Mouse (Mus musculus) midbrain, embryonic 11.5 days (tissue): ENCODE measurements around the gene Gpc3. TPM values are rescaled to one million over a fixed set of nuclear protein-coding genes. Genes with fewer than 3 reads are reported as not detected.

Experiments
- ATAC-seq: fragments of 200-750 bp; cut with Nextera tagmentation; 2 replicates; pipeline ENCODE4 v1.8.0; 2017; ENCODE audit warnings: moderate TSS enrichment, moderate library complexity; ENCODE audit not compliant: low FRiP score
- DNase-seq: peaks from one replicate; pipeline ENCODE4 v3.0.0; 2015; ENCODE audit warnings: low spot score; ENCODE audit errors: missing footprints
- H3K27ac ChIP-seq: fragments of 300-500 bp; sonication (generic); 2 replicates; pipeline ENCODE4 v1.5.1; 2014; ENCODE audit warnings: low read depth, low read length
- H3K27me3 ChIP-seq: fragments of 300-500 bp; sonication (generic); 2 replicates; pipeline ENCODE4 v1.6.1; 2014; ENCODE audit warnings: mild to moderate bottlenecking, low read length, moderate library complexity, mixed read lengths; ENCODE audit not compliant: control insufficient read depth, insufficient read depth
- H3K36me3 ChIP-seq: fragments of 300-500 bp; sonication (generic); 2 replicates; pipeline ENCODE4 v1.6.1; 2014; ENCODE audit warnings: mild to moderate bottlenecking, low read length, moderate library complexity, mixed read lengths; ENCODE audit not compliant: control insufficient read depth, insufficient read depth
- H3K4me1 ChIP-seq: fragments of 300-500 bp; sonication (generic); 2 replicates; pipeline ENCODE4 v1.6.1; 2014; ENCODE audit warnings: low read length; ENCODE audit not compliant: control insufficient read depth, insufficient read depth
- H3K4me2 ChIP-seq: fragments of 300-500 bp; sonication (generic); 2 replicates; pipeline ENCODE4 v1.6.1; 2014; ENCODE audit warnings: mild to moderate bottlenecking, moderate library complexity
- H3K4me3 ChIP-seq: fragments of 300-500 bp; sonication (generic); 2 replicates; pipeline ENCODE4 v1.5.1; 2014; ENCODE audit warnings: low read depth, low read length
- H3K9ac ChIP-seq: fragments of 300-500 bp; sonication (generic); 2 replicates; pipeline ENCODE4 v1.6.1; 2014; ENCODE audit warnings: low read length
- H3K9me3 ChIP-seq: fragments of 300-500 bp; sonication (generic); 2 replicates; pipeline ENCODE4 v1.6.1; 2016; ENCODE audit warnings: low read length; ENCODE audit not compliant: control insufficient read depth
- WGBS: fragments of 180-500 bp; shearing (Covaris S2); extraction: QIAGEN DNeasy Blood & Tissue Kit; methylation state at CpG from one replicate; pipeline ENCODE4 v1.1.7; 2014; 5-methylcytosine and 5-hydroxymethylcytosine counted together
- polyA plus RNA-seq: library from polyadenylated mRNA; unstranded; fragments of >200 nt; fragmentation: Nextera tagmentation; extraction: Ambion mirVana; gene quantifications from 2 replicates; pipeline ENCODE4 v1.2.1, GENCODE M21; 2014

Gene Gpc3
- polyA plus RNA-seq, 1 experiment from 2014 or later, result 225 TPM

- Histone ChIP-seq H3K4me1 (no peaks in the 10 kb centered on the region), H3K4me2 (no peak overlapping the region), H3K9me3 (no peaks in the 10 kb centered on the region), H3K27ac (no peak overlapping the region), H3K36me3 (no peaks in the 10 kb centered on the region), H3K9ac (no peak overlapping the region), H3K27me3 (no peaks in the 10 kb centered on the region), H3K4me3 (no peak overlapping the region)
- 61% methylated on average over 3 of the region's 3 CpGs for WGBS
- DNase-seq (no peak), ATAC-seq (no peak)
Measured at GRCm38 (mm10) chrX:52375129-52375528, 238.6 kb downstream of the Gpc3 start.

DNA sequence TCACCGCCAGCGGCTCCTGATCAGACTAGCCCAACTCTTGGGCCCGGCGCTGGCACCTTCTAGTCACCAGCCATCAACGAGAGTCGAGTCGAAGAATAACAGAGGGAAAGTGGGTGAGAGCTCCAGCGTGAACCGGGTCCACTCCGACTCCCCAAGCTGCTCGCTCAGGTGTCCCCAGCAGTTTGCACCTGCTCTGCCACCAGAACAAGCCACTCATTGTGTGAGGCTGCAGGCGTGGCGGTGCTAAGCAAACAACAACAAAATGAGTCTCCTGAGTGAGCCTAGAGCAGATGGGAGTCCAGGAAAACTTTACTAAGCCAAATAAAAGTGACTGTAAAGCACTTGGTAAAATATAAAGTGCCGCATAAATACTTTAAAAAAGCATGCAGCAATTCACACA, 239.5 kb downstream of the Gpc3 start:
- Histone ChIP-seq H3K9ac (no peak overlapping the region), H3K27me3 (no peaks in the 10 kb centered on the region), H3K4me1 (peaks cover 2% of the 10 kb centered on the region; the same call in 1 of the 2 replicates), H3K4me3 (no peak overlapping the region), H3K36me3 (no peaks in the 10 kb centered on the region), H3K9me3 (no peaks in the 10 kb centered on the region), H3K4me2 (no peak overlapping the region), H3K27ac (no peak overlapping the region)
- 88% methylated on average over 14 of the region's 14 CpGs for WGBS
- ATAC-seq (no peak), DNase-seq (no peak)

- no peaks in the 10 kb centered on the region for H3K36me3 ChIP-seq
- WGBS, result 79% methylated on average over 5 of the region's 5 CpGs
- H3K9ac ChIP-seq, result no peak overlapping the region
- peaks cover 2% of the 10 kb centered on the region; the same call in 1 of the 2 replicates for H3K4me1 ChIP-seq
- no peaks in the 10 kb centered on the region for H3K9me3 ChIP-seq
- no peak overlapping the region for H3K4me3 ChIP-seq
- ATAC-seq (no peak), DNase-seq (no peak)
- no peaks in the 10 kb centered on the region for H3K27me3 ChIP-seq
- no peak overlapping the region for H3K4me2 ChIP-seq
- H3K27ac ChIP-seq, result no peak overlapping the region
Measured at GRCm38 (mm10) chrX:52372436-52372835, 241.3 kb downstream of the Gpc3 start.

DNA sequence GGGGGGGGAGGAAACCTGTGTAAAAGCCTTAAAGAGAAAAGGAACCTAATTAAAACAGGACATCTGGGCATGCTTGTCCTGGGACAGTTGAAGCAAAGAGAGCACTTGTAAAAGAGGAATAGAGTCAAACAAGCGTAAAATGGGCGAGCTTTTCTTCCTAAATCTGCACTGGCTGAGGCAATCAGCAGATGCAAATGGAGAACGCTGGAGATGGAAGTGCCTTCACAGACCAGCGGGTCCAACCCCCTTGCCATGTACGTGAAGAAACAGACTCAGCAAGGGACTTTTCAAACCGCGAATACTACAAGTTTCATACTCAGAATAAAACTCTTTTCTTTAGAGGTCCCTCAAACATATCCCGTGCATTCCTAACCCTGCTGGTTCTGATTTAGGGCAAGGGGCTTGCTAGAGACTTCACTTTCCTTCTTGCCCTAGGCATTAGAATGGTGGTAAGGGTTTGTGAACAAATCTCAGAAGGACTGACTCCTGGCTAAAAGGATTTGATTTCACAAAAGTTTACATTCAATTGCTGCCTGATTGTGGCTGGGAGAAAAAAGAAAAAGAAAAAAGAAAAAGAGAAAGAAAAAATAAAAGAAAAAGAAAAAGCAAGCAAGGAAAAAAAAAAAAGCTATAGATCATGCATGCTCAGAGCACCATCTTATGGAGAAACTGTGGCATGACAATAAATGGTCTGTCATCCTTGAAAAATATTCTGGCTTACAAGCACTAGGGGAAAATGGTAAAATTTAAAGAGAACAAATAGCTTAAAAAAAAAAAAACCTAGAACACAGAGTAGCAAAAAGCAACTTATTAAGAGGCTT, 243.6 kb downstream of the Gpc3 start:
- no peak overlapping the region for H3K4me3 ChIP-seq
- ATAC-seq, result peak; percentile 52
- H3K36me3 ChIP-seq, result no peaks in the 10 kb centered on the region
- H3K9me3 ChIP-seq, result no peaks in the 10 kb centered on the region
- no peaks in the 10 kb centered on the region for H3K27me3 ChIP-seq
- no peak overlapping the region for H3K9ac ChIP-seq
- peak; percentile 88 for DNase-seq
- peak overlapping the region; percentile 36 for H3K4me2 ChIP-seq
- H3K4me1 ChIP-seq, result peaks cover 2% of the 10 kb centered on the region; the same call in 1 of the 2 replicates
- 25% methylated on average over 8 of the region's 8 CpGs for WGBS
- H3K27ac ChIP-seq, result no peak overlapping the region

- peak; percentile 33; the same call in 1 of the 2 replicates for ATAC-seq
- H3K36me3 ChIP-seq, result no peaks in the 10 kb centered on the region
- H3K4me2 ChIP-seq, result peak overlapping the region; percentile 36; the same call in 1 of the 2 replicates
- no peak overlapping the region for H3K9ac ChIP-seq
- no peak overlapping the region for H3K4me3 ChIP-seq
- H3K27me3 ChIP-seq, result no peaks in the 10 kb centered on the region
- peak; percentile 87 for DNase-seq
- no peak overlapping the region for H3K27ac ChIP-seq
- no peaks in the 10 kb centered on the region for H3K9me3 ChIP-seq
- WGBS, result 34% methylated on average over 6 of the region's 6 CpGs
- H3K4me1 ChIP-seq, result peaks cover 2% of the 10 kb centered on the region; the same call in 1 of the 2 replicates
Measured at GRCm38 (mm10) chrX:52369304-52369937, 244.3 kb downstream of the Gpc3 start.

- Histone ChIP-seq H3K36me3 (no peaks in the 10 kb centered on the region), H3K4me3 (no peak overlapping the region), H3K27me3 (no peaks in the 10 kb centered on the region), H3K9ac (no peak overlapping the region), H3K4me2 (no peak overlapping the region), H3K9me3 (no peaks in the 10 kb centered on the region), H3K27ac (no peak overlapping the region), H3K4me1 (peaks cover 2% of the 10 kb centered on the region; the same call in 1 of the 2 replicates)
- ATAC-seq (no peak), DNase-seq (no peak)
- WGBS, result 50% methylated on average over 5 of the region's 5 CpGs
Measured at GRCm38 (mm10) chrX:52366826-52367225, 246.9 kb downstream of the Gpc3 start.

- DNase-seq (no peak), ATAC-seq (no peak)
- Histone ChIP-seq H3K9me3 (no peaks in the 10 kb centered on the region), H3K9ac (no peak overlapping the region), H3K4me2 (no peak overlapping the region), H3K27ac (no peak overlapping the region), H3K36me3 (no peaks in the 10 kb centered on the region), H3K4me3 (no peak overlapping the region), H3K27me3 (no peaks in the 10 kb centered on the region), H3K4me1 (peaks cover 2% of the 10 kb centered on the region; the same call in 1 of the 2 replicates)
- WGBS, result 80% methylated on average over 10 of the region's 10 CpGs
Measured at GRCm38 (mm10) chrX:52365790-52366189, 248.0 kb downstream of the Gpc3 start.

DNA sequence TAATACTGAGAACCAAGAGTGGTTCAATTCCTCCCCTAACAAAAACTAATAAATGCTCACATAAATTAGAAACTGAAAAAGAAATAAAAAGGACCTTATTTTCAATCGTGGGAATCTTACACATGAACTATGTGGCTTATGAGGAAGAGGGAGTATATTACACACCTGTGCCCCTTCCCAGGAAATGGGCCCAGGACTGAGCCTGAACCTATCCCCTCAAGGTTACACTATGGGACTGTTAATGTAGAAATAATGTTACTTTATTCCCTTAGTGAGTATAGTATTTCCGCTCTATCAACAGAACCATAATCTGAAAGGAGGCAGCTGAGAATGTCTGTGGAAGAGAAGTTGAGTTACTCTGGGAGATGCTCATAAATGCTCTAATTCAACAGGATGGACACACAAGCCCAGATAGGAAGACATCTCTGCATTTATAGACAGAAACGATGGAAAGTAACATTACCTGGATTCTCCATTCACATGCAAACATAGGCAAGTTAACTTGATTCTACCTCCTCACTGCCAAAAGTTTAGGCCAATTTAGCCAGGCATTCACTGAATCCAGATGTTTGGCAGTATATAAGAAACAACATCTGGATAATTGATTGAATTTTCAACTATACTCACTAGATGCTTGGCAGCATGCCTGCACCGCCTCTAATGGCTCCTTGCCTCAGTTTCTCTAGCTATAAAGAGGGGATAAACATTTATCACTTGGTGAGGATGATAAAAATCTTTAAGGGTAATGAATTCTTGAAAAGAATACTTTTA, 251.3 kb downstream of the Gpc3 start:
- Histone ChIP-seq H3K9ac (no peak overlapping the region), H3K36me3 (no peaks in the 10 kb centered on the region), H3K27me3 (no peaks in the 10 kb centered on the region), H3K27ac (no peak overlapping the region), H3K4me2 (no peak overlapping the region), H3K9me3 (no peaks in the 10 kb centered on the region), H3K4me3 (no peak overlapping the region), H3K4me1 (no peaks in the 10 kb centered on the region)
- WGBS, result 85% methylated on average over 4 of the region's 4 CpGs
- ATAC-seq (no peak), DNase-seq (no peak)
